Mouse (Mus musculus) erythroblast, embryonic 14.5 days (primary cell): ENCODE measurements around the gene Dnah8.

Experiments used
- GATA1 ChIP-seq: IDR thresholded peaks from 2 replicates; pipeline ENCODE4 v1.6.1; 2012; ENCODE audit warnings: low read length, inconsistent platforms, mixed read lengths
- TAL1 ChIP-seq: IDR thresholded peaks from 3 replicates; pipeline ENCODE4 v1.6.1; 2012; ENCODE audit warnings: low read length, inconsistent platforms, mixed read lengths

DNA sequence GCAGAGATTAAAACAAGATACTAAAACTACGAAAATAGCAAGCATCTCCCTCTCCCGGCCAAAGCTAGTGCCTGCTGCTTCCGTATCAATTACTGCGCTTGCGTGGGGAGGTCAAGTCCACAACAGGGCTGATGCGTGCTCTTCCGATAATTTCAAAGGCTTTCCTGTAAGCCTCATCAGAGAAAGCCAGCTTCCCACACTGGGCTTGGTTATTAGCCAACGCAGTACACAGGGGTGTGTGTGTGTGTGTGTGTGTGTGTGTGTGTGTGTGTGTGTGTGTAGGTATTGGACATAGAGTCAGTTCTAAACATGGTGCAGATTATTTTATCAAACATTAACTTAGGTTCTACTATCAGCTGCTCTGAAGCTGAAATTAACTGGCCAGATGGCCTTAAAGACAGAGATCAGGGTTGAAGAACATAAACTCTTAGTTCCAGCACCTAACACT, 17.5 kb upstream of the Dnah8 start:
- TF ChIP-seq TAL1, result no peak
- no peak for TF ChIP-seq GATA1
